Mouse (Mus musculus): ENCODE measurements at regions not wholly inside any gene's neighbourhood (a gene's known extent, or its start where the extent isn't known, plus 50 kb on each side); places are given as distances from the start of the nearest gene placed in this dataset.

DNA sequence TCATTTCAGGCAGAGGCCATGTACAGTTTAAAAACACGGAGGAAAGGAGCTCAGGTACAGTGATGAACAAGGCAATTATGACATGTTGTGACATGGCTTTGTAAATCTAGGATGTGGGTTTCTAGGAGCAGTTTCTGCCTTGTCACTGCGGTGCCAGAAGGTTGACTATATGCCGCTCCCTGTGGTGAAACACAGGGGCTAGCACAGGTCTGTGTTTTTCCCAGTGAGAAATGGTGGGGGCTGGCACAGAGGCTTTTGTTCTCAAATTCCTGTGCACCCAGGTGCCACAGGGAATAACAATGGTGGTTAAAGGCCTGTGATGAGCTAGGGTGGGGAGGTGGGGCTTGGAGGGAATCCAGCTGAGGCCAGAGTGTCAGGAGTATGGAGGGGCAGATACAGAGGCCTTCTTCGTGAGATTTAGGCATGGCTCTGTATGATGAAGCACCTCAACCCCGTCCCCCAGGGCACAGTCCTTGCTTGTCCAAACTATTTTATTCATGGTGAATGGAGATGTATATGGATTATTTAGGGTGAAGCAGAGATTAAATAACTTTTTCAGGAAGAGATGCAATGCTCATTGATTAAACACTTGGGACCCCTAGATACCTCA is 80.0 kb upstream of the Inhba start:
- DNase-seq = no peak

DNA sequence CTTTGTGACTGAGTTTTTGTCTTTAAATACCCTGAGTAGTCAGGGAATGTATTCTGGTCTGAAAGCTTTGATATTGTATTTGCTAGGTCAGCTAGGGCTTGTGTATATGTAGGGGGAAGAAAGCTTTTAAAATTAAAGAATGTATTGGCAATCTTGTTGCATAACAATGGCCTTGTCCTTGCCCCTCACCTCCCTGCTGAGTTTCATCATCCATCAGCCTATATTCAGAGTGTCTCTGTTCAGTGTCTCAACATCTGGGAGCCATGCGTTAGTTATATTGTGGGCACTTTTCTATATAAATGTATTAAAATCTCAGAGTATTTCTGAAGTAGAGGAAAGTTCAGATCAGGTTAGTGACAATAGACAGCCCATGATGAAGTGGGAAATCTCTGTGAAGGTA is 76.0 kb upstream of the Inhba start:
- DNase-seq = no peak

DNA sequence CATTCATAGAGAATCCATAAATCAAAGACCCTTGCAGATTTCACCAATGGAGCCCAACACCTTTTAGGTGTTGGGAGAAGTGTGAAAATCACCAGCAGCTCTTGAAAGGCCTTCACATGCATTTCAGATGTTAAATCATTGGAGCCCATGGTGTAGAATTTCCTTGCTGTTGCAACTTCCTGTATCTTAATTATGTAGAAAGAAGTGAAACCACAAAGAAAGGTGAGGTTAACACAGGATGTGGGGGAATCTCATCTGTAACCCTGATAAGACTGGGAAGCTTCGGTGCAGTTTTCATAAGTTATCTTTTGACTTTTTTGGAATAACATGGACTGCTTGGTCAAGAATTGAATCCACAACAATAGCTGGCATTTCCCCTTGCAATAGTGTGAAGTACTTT is 75.5 kb upstream of the Inhba start:
- no peak for DNase-seq

DNA sequence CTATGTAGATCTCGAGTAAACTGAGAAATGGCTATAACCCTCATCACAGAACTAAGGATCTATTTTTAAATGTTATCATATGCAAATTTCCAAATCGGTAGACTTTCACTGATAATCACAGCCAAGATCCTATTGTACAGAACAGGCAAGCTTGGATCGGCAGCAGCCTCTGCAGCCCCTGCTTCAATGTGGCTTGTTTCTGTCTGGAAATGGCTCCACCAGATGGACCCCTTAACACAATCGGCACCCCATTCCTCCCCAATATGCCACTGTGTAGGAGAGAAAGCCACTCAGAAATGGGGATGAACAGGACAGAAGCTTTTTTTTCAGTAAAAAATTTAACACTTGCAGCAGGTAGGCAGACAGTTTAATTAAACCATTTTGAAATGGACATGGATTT is 61.5 kb upstream of the Inhba start:
- DNase-seq = no peak

DNA sequence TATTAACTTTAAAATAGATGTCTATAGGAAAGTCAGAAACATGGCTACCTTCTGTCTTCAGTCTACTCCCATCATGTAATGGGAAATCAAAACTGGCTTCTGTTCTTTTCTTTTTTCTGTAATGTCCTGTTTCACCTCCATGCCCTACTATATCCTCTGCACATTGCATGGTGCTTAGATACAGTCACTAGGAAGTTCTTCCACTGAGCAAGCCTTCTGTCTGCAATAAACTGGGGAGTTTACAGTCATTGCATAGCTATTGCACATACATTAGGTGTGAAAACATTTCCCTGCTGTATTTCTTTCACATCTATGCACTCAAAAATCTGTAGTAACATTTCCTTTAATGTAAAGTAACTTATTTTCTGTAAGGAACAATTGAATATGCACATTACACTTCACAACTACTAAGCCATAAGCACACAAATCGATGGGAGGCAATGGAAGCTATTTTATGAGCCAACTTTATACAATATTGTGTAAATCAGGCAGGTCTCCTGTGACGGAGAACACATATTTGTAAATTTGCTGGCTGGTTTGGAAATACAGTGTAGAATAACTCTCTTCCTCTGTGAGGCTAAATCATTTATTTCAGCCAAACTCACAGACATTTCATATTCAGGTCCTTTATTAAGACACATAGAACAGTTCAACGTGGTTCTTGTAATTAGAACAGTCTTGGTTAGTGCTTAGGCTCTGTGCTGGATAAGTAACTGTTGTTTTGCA is 60.6 kb upstream of the Inhba start:
- DNase-seq = no peak
